ENCODE assay signal across 23 mouse cellular contexts in genomic region chr11:115892213-115892612, GRCm38 (mm10). TPM values are rescaled to one million over a fixed set of nuclear protein-coding genes. Genes with fewer than 3 reads are reported as not detected.
"Had no signal": no experiment of that assay in that cellular context is flagged by ENCODE, and none has a peak within 500 bp of the region (broad histone marks: within the 10 kb centered on the region; RNA-seq: fewer than 3 reads in every experiment).

No protein-coding gene starts in this region.

- H3K27ac ChIP-seq: hindbrain, postnatal 0 days; kidney, postnatal 0 days; limb, embryonic 15.5 days; liver, embryonic 15.5 days; macrophage; midbrain, embryonic 13.5 days; stomach, postnatal 0 days had no signal

- H3K9me3 ChIP-seq: limb, embryonic 12.5 days; limb, embryonic 15.5 days; liver, embryonic 15.5 days; midbrain, embryonic 13.5 days had no signal

- H3K9ac ChIP-seq: limb, embryonic 12.5 days; limb, embryonic 15.5 days; liver, embryonic 15.5 days; lung, embryonic 14.5 days; midbrain, embryonic 13.5 days had no signal

- DNase-seq: kidney, adult 18-20 months; kidney, adult 9 months; kidney, postnatal 36 days; lung, embryonic 14.5 days; thymus, adult 2 months; thymus, postnatal 14 days; thymus, postnatal 4 days had no signal

- ATAC-seq: hindbrain, postnatal 0 days; inflammation-experienced regulatory T-cells, adult 6 months; intestine, embryonic 16.5 days; lung, postnatal 0 days; midbrain, embryonic 13.5 days had no signal

- H3K4me1 ChIP-seq: limb, embryonic 12.5 days; limb, embryonic 15.5 days; midbrain, embryonic 13.5 days had no signal

- H3K4me3 ChIP-seq: limb, embryonic 12.5 days; limb, embryonic 15.5 days; liver, embryonic 15.5 days; midbrain, embryonic 13.5 days had no signal

- H3K27me3 ChIP-seq: limb, embryonic 12.5 days; limb, embryonic 15.5 days; liver, embryonic 15.5 days; midbrain, embryonic 13.5 days had no signal

- H3K4me2 ChIP-seq: limb, embryonic 12.5 days; limb, embryonic 15.5 days; liver, embryonic 15.5 days; lung, embryonic 14.5 days; midbrain, embryonic 13.5 days had no signal

RNA-seq across cellular contexts. Expression of gene Smim5, which starts 7.6 kb away (rescaled TPM):
- total RNA-seq: midbrain, postnatal 0 days had no signal

RNA-seq across cellular contexts. Expression of gene Smim6, which starts 19.6 kb away (rescaled TPM):
- total RNA-seq: hindbrain, postnatal 0 days; layer of hippocampus, postnatal 14 days; left cerebral cortex, adult 8-10 months; left cerebral cortex, postnatal 25 days; midbrain, postnatal 0 days had no signal
- polyA plus RNA-seq: macrophage; neural tube, embryonic 11.5 days had no signal

RNA-seq across cellular contexts. Expression of gene Myo15b, which starts 34.0 kb away (rescaled TPM):
- total RNA-seq: midbrain, postnatal 0 days had no signal
- polyA plus RNA-seq: inflammation-experienced regulatory T-cells, adult 6 months; limb, embryonic 12.5 days had no signal
